Mouse (Mus musculus): ENCODE results near the gene Olfr522.
A peak's percentile ranks its signal among the peaks of the same experiment; 100 is the strongest.

Gene Olfr522

GRCm38 (mm10) chr7:140116329-140117054 lies 48.1 kb downstream of the Olfr522 start, which contains the start of gene Echs1:
Gene Echs1, minus strand, starts transcription at chr7:140116476.
- Histone ChIP-seq H3K36me3 (ENCODE audit: insufficient read depth, low read length) (peaks cover 22% of the 10 kb centered on the region), H3K4me1 (replicated peaks; ENCODE audit: low read depth, low read length) (peaks cover 30% of the 10 kb centered on the region), H3K4me3 (replicated peaks; ENCODE audit: low read length) (peak within 1 kb of the TSS; percentile 92), H3K27me3 (ENCODE audit: insufficient read depth, low read length) (no peaks in the 10 kb centered on the region), H3K9me3 (ENCODE audit: low read length) (no peaks in the 10 kb centered on the region)
- TF ChIP-seq POU5F1 (IDR thresholded peaks at IDR 0.05; ENCODE audit: borderline replicate concordance, low read length): no peak
- TF ChIP-seq CTCF (conservative IDR thresholded peaks at IDR 0.05; ENCODE audit: low read length): no peak
- TF ChIP-seq NANOG (IDR thresholded peaks at IDR 0.05; ENCODE audit: borderline replicate concordance, low read length): no peak

GRCm38 (mm10) chr7:140115583-140116328 lies 48.8 kb downstream of the Olfr522 start, which contains the start of gene Paox:
Gene Paox, plus strand, starts transcription at chr7:140115799.
- no peak for TF ChIP-seq POU5F1 (IDR thresholded peaks at IDR 0.05; ENCODE audit: borderline replicate concordance, low read length)
- no peak for TF ChIP-seq CTCF (conservative IDR thresholded peaks at IDR 0.05; ENCODE audit: low read length)
- no peak for TF ChIP-seq NANOG (IDR thresholded peaks at IDR 0.05; ENCODE audit: borderline replicate concordance, low read length)
- peak within 1 kb of the TSS; percentile 92 for H3K4me3 ChIP-seq (replicated peaks; ENCODE audit: low read length)
- no peaks in the 10 kb centered on the region for H3K27me3 ChIP-seq (ENCODE audit: insufficient read depth, low read length)
- peaks cover 28% of the 10 kb centered on the region for H3K4me1 ChIP-seq (replicated peaks; ENCODE audit: low read depth, low read length)
- peaks cover 29% of the 10 kb centered on the region for H3K36me3 ChIP-seq (ENCODE audit: insufficient read depth, low read length)
- no peaks in the 10 kb centered on the region for H3K9me3 ChIP-seq (ENCODE audit: low read length)

- no peaks in the 10 kb centered on the region for H3K27me3 ChIP-seq (ENCODE audit: insufficient read depth, low read length)
- H3K4me3 ChIP-seq (replicated peaks; ENCODE audit: low read length): no peak overlapping the region
- TF ChIP-seq NANOG (IDR thresholded peaks at IDR 0.05; ENCODE audit: borderline replicate concordance, low read length) (no peak), POU5F1 (IDR thresholded peaks at IDR 0.05; ENCODE audit: borderline replicate concordance, low read length) (no peak), CTCF (conservative IDR thresholded peaks at IDR 0.05; ENCODE audit: low read length) (no peak)
- peaks cover 19% of the 10 kb centered on the region for H3K4me1 ChIP-seq (replicated peaks; ENCODE audit: low read depth, low read length)
- H3K36me3 ChIP-seq (ENCODE audit: insufficient read depth, low read length): peaks cover 67% of the 10 kb centered on the region
- no peaks in the 10 kb centered on the region for H3K9me3 ChIP-seq (ENCODE audit: low read length)
Observed at GRCm38 (mm10) chr7:140111943-140112342, 52.6 kb downstream of the Olfr522 start.

All from E14TG2a.4 (cell line).